Mouse (Mus musculus) midbrain, embryonic 15.5 days (tissue): ENCODE measurements around the gene Ms4a1. TPM values are rescaled to one million over a fixed set of nuclear protein-coding genes. Genes with fewer than 3 reads are reported as not detected.
"Not testable (repeated sequence)": the region's sequence is repeated elsewhere in the genome, so short reads cannot be mapped to it uniquely, and the experiment has no call there.

ENCODE experiments used
- ATAC-seq: fragments of 200-750 bp; cut with Nextera tagmentation; replicated peaks from 2 replicates; pipeline ENCODE4 v1.8.0; 2017; ENCODE audit warnings: moderate TSS enrichment
- H3K27ac ChIP-seq: fragments of 300-500 bp; sonication (generic); 2 replicates; pipeline ENCODE4 v1.5.1; 2015; ENCODE audit warnings: mild to moderate bottlenecking, inconsistent platforms
- H3K27me3 ChIP-seq: fragments of 300-500 bp; sonication (generic); replicated peaks from 2 replicates; pipeline ENCODE4 v1.6.1; 2015; ENCODE audit warnings: inconsistent platforms
- H3K36me3 ChIP-seq: fragments of 300-500 bp; sonication (generic); replicated peaks from 2 replicates; pipeline ENCODE4 v1.6.1; 2015; ENCODE audit warnings: inconsistent platforms
- H3K4me1 ChIP-seq: fragments of 300-500 bp; sonication (generic); 2 replicates; pipeline ENCODE4 v1.6.1; 2015; ENCODE audit warnings: inconsistent platforms
- H3K4me2 ChIP-seq: fragments of 300-500 bp; sonication (generic); 2 replicates; pipeline ENCODE4 v1.6.1; 2015; ENCODE audit warnings: inconsistent platforms, mild to moderate bottlenecking, moderate library complexity
- H3K4me3 ChIP-seq: fragments of 300-500 bp; sonication (generic); 2 replicates; pipeline ENCODE4 v1.5.1; 2015; ENCODE audit warnings: mild to moderate bottlenecking, inconsistent platforms
- H3K9ac ChIP-seq: fragments of 300-500 bp; sonication (generic); 2 replicates; pipeline ENCODE4 v1.6.1; 2015; ENCODE audit warnings: mild to moderate bottlenecking, inconsistent platforms
- H3K9me3 ChIP-seq: fragments of 300-500 bp; sonication (generic); 2 replicates; pipeline ENCODE4 v1.6.1; 2016; ENCODE audit warnings: inconsistent platforms
- WGBS: fragments of 180-500 bp; shearing (Covaris S2); methylation state at CpG from one replicate; pipeline ENCODE4 v1.1.7; 2015; ENCODE audit warnings: mixed read lengths; 5-methylcytosine and 5-hydroxymethylcytosine counted together
- polyA plus RNA-seq: library from polyadenylated mRNA; unstranded; fragments of >200 nt; fragmentation: Nextera tagmentation; extraction: Ambion mirVana; gene quantifications from 2 replicates; pipeline ENCODE4 v1.2.1, GENCODE M21; 2015

The Ms4a1 gene
- not detected in 2 replicates for polyA plus RNA-seq

DNA sequence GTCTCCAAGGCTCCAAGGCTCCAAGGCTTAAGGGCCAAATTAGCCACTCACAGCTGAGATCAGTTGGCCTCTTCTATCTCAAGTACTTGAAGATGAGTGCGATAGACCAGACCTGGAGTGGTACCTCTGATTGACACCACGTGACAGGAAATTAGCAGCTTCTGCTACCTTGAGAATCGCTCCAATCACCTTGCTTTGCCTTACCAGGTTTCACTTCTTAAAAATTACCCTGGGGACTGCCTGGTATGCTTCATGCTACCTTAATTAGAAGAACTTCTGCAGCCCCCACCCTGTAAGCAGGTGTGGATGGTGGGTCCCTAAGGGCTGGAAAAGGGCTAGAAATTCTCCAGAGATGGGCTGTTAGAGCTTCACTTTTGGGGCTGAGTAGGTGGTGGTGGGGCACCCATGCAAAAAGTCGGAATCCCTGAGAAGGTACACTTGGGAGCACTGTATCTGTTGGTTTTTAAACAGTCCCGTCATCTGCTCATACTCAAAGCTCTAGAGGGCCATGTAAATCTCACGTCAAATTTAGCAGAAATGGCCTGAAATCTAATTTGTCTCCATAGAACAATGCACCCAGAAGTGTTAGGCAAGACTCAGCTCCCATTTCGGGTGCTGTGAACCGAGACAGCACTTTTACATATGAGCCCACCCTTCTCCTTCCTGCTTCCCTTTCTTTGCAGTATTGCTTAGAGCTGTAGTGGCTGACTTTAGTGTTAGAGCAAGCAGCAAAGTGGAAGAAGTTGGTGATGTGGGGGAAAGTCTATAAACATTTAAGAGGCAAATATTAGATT is at the start of gene Ms4a1:
TSS of gene Ms4a1 (minus strand) at position 190 of the 794 bp plus-strand sequence.
- Histone ChIP-seq H3K36me3 (no peaks in the 10 kb centered on the region), H3K27me3 (no peaks in the 10 kb centered on the region), H3K4me3 (no peak within 1 kb of the TSS), H3K9me3 (no peaks in the 10 kb centered on the region), H3K9ac (no peak within 1 kb of the TSS), H3K4me2 (no peak within 1 kb of the TSS), H3K4me1 (no peaks in the 10 kb centered on the region), H3K27ac (no peak within 1 kb of the TSS)
- 88% methylated on average over 8 of the region's 8 CpGs for WGBS
- ATAC-seq: no peak

DNA sequence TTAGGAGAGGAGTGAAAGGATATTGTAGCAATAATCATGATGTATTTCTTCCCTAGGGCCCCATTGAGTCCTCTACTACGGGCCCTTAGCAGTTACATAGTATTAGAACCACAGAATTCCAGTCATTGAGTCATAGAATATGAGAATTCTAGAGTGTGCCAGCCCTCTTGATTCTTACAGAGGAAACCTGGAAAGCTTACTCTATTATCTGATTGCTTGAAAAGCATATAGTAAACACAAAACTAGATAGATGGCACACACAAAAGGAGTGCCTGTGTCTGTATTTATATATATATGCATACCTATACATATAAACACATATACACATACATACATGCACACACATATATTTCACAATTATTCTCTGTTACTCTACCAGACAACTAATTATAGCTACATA is 48.3 kb upstream of the Ms4a1 start, which contains the start of gene Ms4a14:
TSS of gene Ms4a14 (minus strand) at position 101 of the 400 bp plus-strand sequence.
- Histone ChIP-seq H3K4me2 (no peak within 1 kb of the TSS), H3K27ac (no peak within 1 kb of the TSS), H3K9me3 (no peaks in the 10 kb centered on the region), H3K9ac (no peak within 1 kb of the TSS), H3K36me3 (no peaks in the 10 kb centered on the region), H3K27me3 (no peaks in the 10 kb centered on the region), H3K4me1 (no peaks in the 10 kb centered on the region), H3K4me3 (no peak within 1 kb of the TSS)
- ATAC-seq: no peak
- WGBS: 78% methylated on average over 1 of the region's 1 CpGs

DNA sequence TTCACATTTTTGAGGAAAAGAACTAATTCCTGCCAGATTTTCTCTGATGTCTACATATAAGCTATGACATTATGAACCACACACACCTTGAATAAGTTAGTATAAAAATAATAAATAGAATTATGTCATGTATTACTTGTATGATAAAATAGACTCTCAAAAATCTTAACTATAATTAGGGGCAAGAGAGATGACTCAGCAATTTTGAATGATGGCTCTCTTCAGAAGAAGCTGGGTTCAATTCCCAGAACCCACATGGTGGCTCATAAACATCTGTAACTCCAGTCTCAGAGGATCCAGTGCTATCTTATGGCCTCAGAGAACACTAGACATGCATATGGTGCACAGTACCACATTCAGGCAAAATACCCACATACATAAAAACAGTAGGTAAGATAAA is 42.8 kb upstream of the Ms4a1 start:
- Histone ChIP-seq H3K27me3 (no peaks in the 10 kb centered on the region), H3K9me3 (no peaks in the 10 kb centered on the region), H3K9ac (no peak overlapping the region), H3K4me3 (no peak overlapping the region), H3K36me3 (no peaks in the 10 kb centered on the region), H3K4me2 (no peak overlapping the region), H3K27ac (no peak overlapping the region), H3K4me1 (no peaks in the 10 kb centered on the region)
- no peak for ATAC-seq

DNA sequence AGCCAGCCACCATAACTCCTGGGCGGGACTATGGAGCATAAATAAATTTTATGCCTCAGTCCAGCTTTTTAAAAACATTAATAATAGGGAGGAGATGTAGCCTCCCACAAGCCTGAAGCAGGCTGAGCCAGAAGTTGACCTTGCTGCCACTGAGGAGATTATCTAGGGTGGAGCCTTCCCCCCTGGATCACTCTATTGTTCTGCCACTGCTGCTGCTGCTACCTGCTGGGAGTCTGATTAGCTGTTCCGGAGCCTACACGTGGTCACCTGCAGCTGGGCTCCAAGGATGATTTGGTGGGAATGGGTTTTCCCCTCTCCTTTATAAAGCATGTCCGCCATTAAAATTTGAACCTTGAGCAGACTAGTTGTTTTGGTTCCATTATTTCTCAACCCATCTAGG is 33.5 kb upstream of the Ms4a1 start:
- H3K9ac ChIP-seq, H3K27me3 ChIP-seq, H3K4me3 ChIP-seq, H3K4me2 ChIP-seq, H3K36me3 ChIP-seq, H3K9me3 ChIP-seq, H3K27ac ChIP-seq, H3K4me1 ChIP-seq, ATAC-seq: not testable (repeated sequence)
- 41% methylated on average over 4 of the region's 4 CpGs for WGBS

DNA sequence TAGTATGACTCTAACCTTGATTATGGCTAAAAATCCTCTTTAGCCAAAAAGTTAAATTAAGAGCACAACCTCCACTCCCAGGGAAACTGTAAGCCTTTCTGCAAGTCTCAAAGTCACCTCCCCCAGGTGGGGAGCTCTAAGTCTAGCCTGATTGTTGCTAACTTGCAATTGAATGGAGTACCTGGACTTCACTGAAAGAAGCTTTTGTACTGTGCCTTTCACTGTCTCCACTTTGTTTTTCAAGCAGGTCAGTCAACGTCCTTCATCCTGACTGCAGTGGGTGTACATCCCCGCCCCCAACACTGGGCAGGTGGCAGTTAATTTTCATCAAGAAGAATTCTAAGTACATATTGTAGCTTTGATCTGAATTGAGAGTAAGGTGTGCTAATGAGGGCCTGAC is 32.9 kb upstream of the Ms4a1 start:
- Histone ChIP-seq H3K4me2 (no peak overlapping the region), H3K9ac (no peak overlapping the region), H3K27ac (no peak overlapping the region), H3K4me1 (no peaks in the 10 kb centered on the region), H3K9me3 (no peaks in the 10 kb centered on the region), H3K4me3 (no peak overlapping the region), H3K36me3 (no peaks in the 10 kb centered on the region), H3K27me3 (no peaks in the 10 kb centered on the region)
- no peak for ATAC-seq
- WGBS: 38% methylated on average over 2 of the region's 2 CpGs

DNA sequence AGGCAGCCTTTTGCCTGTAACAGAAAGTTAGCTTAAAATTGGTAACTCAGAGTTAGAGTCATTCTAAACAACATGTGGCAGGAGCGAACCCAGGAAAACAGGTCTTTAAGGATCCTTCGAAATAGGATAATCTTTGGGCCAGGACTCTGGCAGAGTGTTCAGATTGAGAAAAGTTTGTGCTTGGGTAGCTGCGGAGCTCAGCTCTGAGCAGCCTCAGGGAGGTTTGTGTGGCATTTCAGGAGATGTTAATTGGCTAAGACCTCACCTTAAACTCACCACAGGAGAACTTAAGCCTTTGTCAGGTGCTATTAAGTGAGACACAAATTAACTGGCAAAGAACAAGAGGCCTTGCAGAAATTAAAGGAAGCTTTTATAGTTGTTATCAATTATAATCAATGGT is 27.6 kb upstream of the Ms4a1 start:
- not testable (repeated sequence) for H3K27me3 ChIP-seq, H3K4me1 ChIP-seq, H3K27ac ChIP-seq, ATAC-seq, H3K9ac ChIP-seq, H3K9me3 ChIP-seq, H3K36me3 ChIP-seq
- Histone ChIP-seq H3K4me3 (peak overlapping the region; percentile 38; the same call in 1 of the 2 replicates), H3K4me2 (peak overlapping the region; percentile 56)
- 10% methylated on average over 3 of the region's 3 CpGs for whole genome bisulfite sequencing

DNA sequence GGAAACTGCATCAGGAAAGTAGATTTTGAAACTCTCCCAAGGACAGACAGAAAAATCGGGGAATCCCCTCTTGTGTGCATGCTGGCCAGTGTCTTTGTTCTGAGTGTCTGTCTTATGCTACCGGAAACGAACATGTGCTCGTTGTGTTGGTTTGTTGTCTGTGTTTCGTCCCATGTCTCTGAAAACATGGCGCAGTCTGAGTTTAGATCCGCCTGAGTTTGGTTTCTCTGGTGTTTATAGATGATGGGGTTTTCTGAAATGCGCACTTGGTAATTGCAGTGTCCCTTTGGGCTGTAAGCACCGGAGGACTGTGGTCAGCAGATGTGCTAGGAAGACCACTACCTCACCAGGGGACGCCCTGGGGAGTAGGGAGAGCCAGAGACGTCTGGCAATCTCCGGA is 26.9 kb upstream of the Ms4a1 start:
- Histone ChIP-seq H3K36me3 (no peaks in the 10 kb centered on the region), H3K9me3 (no peaks in the 10 kb centered on the region), H3K4me2 (peak overlapping the region; percentile 56), H3K9ac (peak overlapping the region; percentile 25; the same call in 1 of the 2 replicates), H3K27me3 (no peaks in the 10 kb centered on the region), H3K4me1 (no peaks in the 10 kb centered on the region), H3K27ac (no peak overlapping the region), H3K4me3 (peak overlapping the region; percentile 38)
- no peak for ATAC-seq
- 13% methylated on average over 12 of the region's 12 CpGs for WGBS

DNA sequence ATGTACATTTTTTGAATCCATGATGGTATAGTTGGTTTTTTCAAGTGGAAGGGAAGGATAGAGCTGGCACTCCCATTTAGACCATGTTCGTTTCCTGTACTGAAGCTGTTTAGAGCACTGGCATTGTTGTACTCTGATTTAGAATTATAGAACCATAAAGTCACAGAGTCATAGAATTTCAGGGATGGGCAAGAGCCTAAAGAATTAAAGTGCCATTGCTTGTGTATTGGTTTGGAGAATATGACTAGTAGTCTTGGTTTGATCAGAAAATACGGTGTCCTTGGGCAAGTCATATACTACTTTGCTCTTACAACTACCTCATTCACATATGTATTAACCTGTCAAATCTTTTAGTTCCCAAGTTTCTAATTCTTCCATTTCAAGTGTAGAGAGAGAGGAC is 17.7 kb upstream of the Ms4a1 start, which contains the start of gene Ms4a5:
TSS of gene Ms4a5 (minus strand) at position 101 of the 400 bp plus-strand sequence.
- Histone ChIP-seq H3K27ac (no peak within 1 kb of the TSS), H3K36me3 (no peaks in the 10 kb centered on the region), H3K4me2 (no peak within 1 kb of the TSS), H3K9me3 (no peaks in the 10 kb centered on the region), H3K4me3 (no peak within 1 kb of the TSS), H3K9ac (no peak within 1 kb of the TSS), H3K27me3 (no peaks in the 10 kb centered on the region), H3K4me1 (no peaks in the 10 kb centered on the region)
- 94% methylated on average over 2 of the region's 2 CpGs for WGBS
- ATAC-seq: no peak

DNA sequence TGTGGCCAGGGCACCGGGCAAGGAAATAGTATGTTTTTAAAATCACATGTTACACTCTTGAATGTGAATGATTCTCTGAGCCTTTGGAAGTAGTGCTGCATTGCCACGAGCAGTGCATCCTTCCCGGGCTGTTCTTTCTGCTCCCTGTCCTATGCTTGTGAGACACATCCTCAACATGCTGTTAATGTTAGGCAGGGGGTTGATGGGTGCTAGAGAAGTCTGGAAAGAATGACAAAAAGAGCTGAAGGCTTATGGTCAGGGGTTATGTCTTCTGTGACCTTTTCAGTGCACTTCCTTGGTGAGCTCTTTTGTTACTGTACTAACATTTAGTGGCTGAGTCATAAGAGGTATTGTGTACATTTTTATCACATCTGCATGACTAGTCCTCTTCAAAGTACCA is 14.2 kb upstream of the Ms4a1 start:
- ATAC-seq: no peak
- Histone ChIP-seq H3K27ac (no peak overlapping the region), H3K9ac (no peak overlapping the region), H3K4me1 (no peaks in the 10 kb centered on the region), H3K27me3 (no peaks in the 10 kb centered on the region), H3K4me2 (no peak overlapping the region), H3K4me3 (no peak overlapping the region), H3K9me3 (no peaks in the 10 kb centered on the region), H3K36me3 (no peaks in the 10 kb centered on the region)
- WGBS: 88% methylated on average over 3 of the region's 3 CpGs

DNA sequence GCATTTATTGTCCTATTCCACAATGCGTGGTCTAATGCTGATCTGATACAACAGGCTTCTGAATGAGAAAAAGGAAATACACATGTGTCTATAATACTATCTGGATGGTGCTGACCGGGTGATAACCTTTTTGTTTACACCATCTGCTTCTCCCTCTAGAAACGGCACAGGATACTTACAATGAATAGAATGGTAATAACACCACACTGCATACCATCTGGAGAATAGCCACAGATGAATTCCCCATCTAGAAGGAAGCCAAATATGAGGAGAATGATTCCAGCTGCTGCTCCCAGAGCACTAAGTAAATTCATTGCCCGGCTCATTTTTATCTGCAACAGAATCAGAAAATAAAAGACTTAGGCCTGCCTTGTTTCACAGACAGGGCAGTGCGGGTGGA is 10.4 kb upstream of the Ms4a1 start:
- Histone ChIP-seq H3K4me3 (no peak overlapping the region), H3K4me2 (no peak overlapping the region), H3K4me1 (no peaks in the 10 kb centered on the region), H3K36me3 (no peaks in the 10 kb centered on the region), H3K9ac (no peak overlapping the region), H3K27me3 (no peaks in the 10 kb centered on the region), H3K27ac (no peak overlapping the region), H3K9me3 (no peaks in the 10 kb centered on the region)
- 65% methylated on average over 5 of the region's 5 CpGs for WGBS
- no peak for ATAC-seq

DNA sequence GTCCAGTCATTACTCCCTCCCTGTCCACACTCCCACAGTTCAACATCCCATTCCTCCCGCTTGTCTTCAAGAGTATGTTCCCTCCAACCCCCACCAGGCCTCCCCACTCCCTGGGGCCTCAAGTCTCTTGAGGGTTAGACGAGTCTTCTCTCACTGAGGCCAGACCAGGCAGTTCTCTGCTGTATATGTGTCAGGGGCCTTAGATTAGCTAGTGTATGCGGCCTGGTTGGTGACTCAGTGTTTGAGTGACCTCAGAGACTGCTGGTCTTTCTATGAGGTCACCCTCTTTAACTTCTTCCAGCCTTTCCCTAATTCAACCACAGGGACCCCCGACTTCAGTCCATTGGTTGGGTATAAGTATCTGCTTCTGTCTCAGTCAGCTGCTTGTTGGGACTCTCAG is 915 bp upstream of the Ms4a1 start:
- Histone ChIP-seq H3K4me2 (no peak overlapping the region), H3K4me1 (no peaks in the 10 kb centered on the region), H3K27ac (no peak overlapping the region), H3K27me3 (no peaks in the 10 kb centered on the region), H3K9me3 (no peaks in the 10 kb centered on the region), H3K36me3 (no peaks in the 10 kb centered on the region), H3K4me3 (no peak overlapping the region), H3K9ac (no peak overlapping the region)
- no peak for ATAC-seq
- WGBS: 90% methylated on average over 4 of the region's 4 CpGs

DNA sequence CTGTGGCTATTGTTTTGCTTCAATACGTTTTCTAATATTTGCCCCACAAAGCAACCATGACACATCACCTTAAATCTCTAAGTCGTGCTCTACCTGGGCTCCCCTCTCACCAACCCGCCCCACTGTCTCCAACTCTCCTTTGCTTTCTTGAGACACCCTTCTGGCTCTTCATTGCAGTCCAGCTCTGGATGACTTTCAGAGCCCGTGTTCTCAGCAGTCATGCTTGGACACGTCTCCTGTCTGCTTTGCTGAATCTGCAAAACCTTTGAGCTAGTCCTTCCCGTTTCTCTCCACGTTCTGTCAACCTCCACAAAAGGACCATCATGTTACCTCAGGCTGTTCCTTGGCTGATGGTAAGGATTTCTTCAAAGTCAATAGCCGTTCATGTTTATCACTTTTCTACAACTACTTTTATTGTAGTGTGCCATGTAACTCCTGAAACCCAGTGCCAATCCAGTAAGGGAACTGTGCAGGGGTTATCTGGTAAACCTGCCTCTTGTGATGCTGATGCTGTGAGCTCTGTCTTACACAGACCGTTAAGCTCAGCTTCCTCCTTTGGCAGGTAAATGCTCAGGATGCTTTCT is 1.3 kb downstream of the Ms4a1 start:
- no peaks in the 10 kb centered on the region for H3K4me1 ChIP-seq
- 85% methylated on average over 9 of the region's 9 CpGs for WGBS
- no peak overlapping the region for H3K4me2 ChIP-seq
- H3K9me3 ChIP-seq: no peaks in the 10 kb centered on the region
- no peak overlapping the region for H3K4me3 ChIP-seq
- H3K27ac ChIP-seq: no peak overlapping the region
- no peak overlapping the region for H3K9ac ChIP-seq
- H3K27me3 ChIP-seq: no peaks in the 10 kb centered on the region
- no peaks in the 10 kb centered on the region for H3K36me3 ChIP-seq
- no peak for ATAC-seq

DNA sequence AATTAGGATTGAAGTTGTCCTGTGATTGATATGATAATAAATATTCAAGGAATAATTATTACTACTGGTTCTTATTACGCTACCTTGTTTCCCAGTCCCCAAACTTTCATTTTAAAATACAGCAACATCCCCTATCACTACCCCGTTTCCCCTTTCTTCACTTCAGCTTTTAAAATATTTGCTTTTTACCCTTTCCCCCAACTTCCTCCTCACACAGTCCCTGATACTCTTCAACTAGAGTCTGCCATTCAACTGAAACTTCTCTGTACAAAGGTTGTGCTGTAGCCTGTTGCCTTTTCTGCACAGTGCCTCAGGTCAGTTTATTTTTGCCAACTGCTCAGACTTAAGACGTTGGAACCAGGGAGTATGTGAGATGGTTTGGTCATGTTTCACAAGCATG is 2.5 kb downstream of the Ms4a1 start:
- no peak overlapping the region for H3K27ac ChIP-seq
- no peak overlapping the region for H3K4me2 ChIP-seq
- 89% methylated on average over 3 of the region's 3 CpGs for WGBS
- no peak overlapping the region for H3K9ac ChIP-seq
- no peaks in the 10 kb centered on the region for H3K4me1 ChIP-seq
- no peaks in the 10 kb centered on the region for H3K27me3 ChIP-seq
- ATAC-seq: no peak
- no peaks in the 10 kb centered on the region for H3K36me3 ChIP-seq
- H3K4me3 ChIP-seq: no peak overlapping the region
- H3K9me3 ChIP-seq: no peaks in the 10 kb centered on the region
